In the genomic region with DNA sequence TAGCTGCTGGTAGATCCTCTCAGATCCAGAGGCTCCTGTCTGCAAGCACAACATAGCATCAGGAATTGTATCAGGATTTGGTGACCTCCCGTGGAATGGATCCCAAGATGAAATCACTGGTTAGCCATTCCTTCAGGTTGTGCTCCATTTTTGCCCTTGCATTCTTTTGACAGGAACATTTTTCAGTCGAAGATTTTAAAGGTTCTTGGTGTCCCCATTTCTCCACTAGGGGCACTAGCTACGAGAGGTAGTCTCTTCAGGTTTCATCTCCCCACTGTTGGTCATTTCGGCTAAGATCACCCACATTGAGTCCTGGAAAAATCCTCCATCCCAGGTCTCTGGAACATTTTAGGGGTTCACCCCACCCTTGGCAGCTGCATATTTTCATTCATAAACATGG, we compare ENCODE assay signal across 16 mouse cellular contexts. TPM values are rescaled to one million over a fixed set of nuclear protein-coding genes. Genes with fewer than 3 reads are reported as not detected.
DNase-seq lines count a peak whose midpoint lies in the region; ATAC-seq and TF ChIP-seq lines count a peak whose summit lies in the region.
"Had no signal": no experiment of that assay in that cellular context is flagged by ENCODE, and none has a peak within 500 bp of the region (broad histone marks: within the 10 kb centered on the region; RNA-seq: fewer than 3 reads in every experiment).

No protein-coding gene starts in this region.

- no peaks in the 10 kb centered on the region for H3K27me3 ChIP-seq in kidney, postnatal 0 days (ENCODE audit: insufficient read depth, low read length)
- H3K27me3 ChIP-seq: heart, embryonic 13.5 days; liver, embryonic 13.5 days had no signal

- H3K9me3 ChIP-seq in kidney, postnatal 0 days (replicated peaks; ENCODE audit: low read length), result no peaks in the 10 kb centered on the region
- H3K9me3 ChIP-seq: heart, embryonic 13.5 days; liver, embryonic 13.5 days had no signal

- ATAC-seq in kidney, postnatal 0 days (replicated peaks; ENCODE audit: low FRiP score, low read depth), result no peak

- no peak overlapping the region for H3K4me2 ChIP-seq in kidney, postnatal 0 days (ENCODE audit: low read length)
- H3K4me2 ChIP-seq: heart, embryonic 13.5 days; liver, embryonic 13.5 days; midbrain, embryonic 11.5 days had no signal

- peak; percentile 6 for DNase-seq in adrenal gland, postnatal 14 days
- no peak for DNase-seq in adrenal gland, postnatal 25 days
- DNase-seq in kidney, postnatal 0 days (ENCODE audit: low spot score), result peak; percentile 8
- DNase-seq in kidney, adult 11 months, result no peak
- DNase-seq in CD4-positive helper T cell, adult 2 months (ENCODE audit: low read depth, low spot score), result peak; percentile 16
- DNase-seq in embryo, embryonic 11 days, result peak; percentile 7
- DNase-seq in adipocyte (ENCODE audit: low spot score), result no peak
- no peak for DNase-seq in layer of hippocampus, adult 18-20 months (ENCODE audit: low spot score in 2 of 2)
- DNase-seq: cerebellum, adult 2 months; liver, embryonic 13.5 days; spleen, adult 18-20 months; thymus, postnatal 14 days had no signal

- TF ChIP-seq CTCF in kidney, postnatal 0 days (IDR thresholded peaks at IDR 0.05; ENCODE audit: low read depth), result peak; percentile 42

- H3K9ac ChIP-seq in kidney, postnatal 0 days (ENCODE audit: low read depth, low read length), result no peak overlapping the region
- H3K9ac ChIP-seq: heart, embryonic 13.5 days; liver, embryonic 13.5 days had no signal

- H3K4me3 ChIP-seq in kidney, postnatal 0 days (replicated peaks; ENCODE audit: low read depth, low read length), result no peak overlapping the region
- H3K4me3 ChIP-seq: erythroblast, embryonic 14.5 days; heart, embryonic 13.5 days; liver, embryonic 13.5 days had no signal

- H3K36me3 ChIP-seq in kidney, postnatal 0 days (ENCODE audit: insufficient read depth, low read length), result peaks cover 24% of the 10 kb centered on the region; the same call in 1 of the 2 replicates

- no peak overlapping the region for H3K27ac ChIP-seq in kidney, postnatal 0 days
- H3K27ac ChIP-seq: heart, embryonic 13.5 days; liver, embryonic 13.5 days had no signal

- 92% methylated on average over 4 of the region's 4 CpGs for WGBS in kidney, postnatal 0 days

- H3K4me1 ChIP-seq in kidney, postnatal 0 days (replicated peaks; ENCODE audit: insufficient read depth, low read length), result no peaks in the 10 kb centered on the region
- H3K4me1 ChIP-seq: heart, embryonic 13.5 days; liver, embryonic 13.5 days had no signal

RNA-seq across cellular contexts. Expression of a gene that starts 33.3 kb away (rescaled TPM):
- total RNA-seq in adrenal gland, postnatal 14 days (2021), result 49.8 and 53.3 TPM in 2 replicates
- 50.7 and 57.8 TPM in 2 replicates for total RNA-seq in adrenal gland, postnatal 25 days (2021)
- polyA plus RNA-seq in kidney, postnatal 0 days (2015; fragmentation: Nextera tagmentation; extraction: Ambion mirVana), result 38.0 and 39.4 TPM in 2 replicates
- 10 to 100 TPM; 44.9 to 46.4 TPM for total RNA-seq in layer of hippocampus, adult 18-20 months (2021)

RNA-seq across cellular contexts. Expression of a gene that starts 53.1 kb away (rescaled TPM):
- not detected in 2 replicates for total RNA-seq in adrenal gland, postnatal 14 days (2021)
- total RNA-seq in adrenal gland, postnatal 25 days (2021), result not detected in 2 replicates
- 0.18 and 0.25 TPM in 2 replicates for polyA plus RNA-seq in kidney, postnatal 0 days (2015; fragmentation: Nextera tagmentation; extraction: Ambion mirVana)
- not detected for total RNA-seq in layer of hippocampus, adult 18-20 months (2021)
- total RNA-seq: adrenal gland, adult 18-20 months had no signal
- polyA plus RNA-seq: cerebellum, adult 2 months; erythroblast, embryonic 14.5 days had no signal

Comparison
In these comparisons a context has a peak if more than half of its experiments do, and no peak if none do; other contexts are left out.
1. DNase-seq: peak in adrenal gland, postnatal 14 days (single experiment), kidney, postnatal 0 days (single experiment), CD4-positive helper T cell, adult 2 months (single experiment) and embryo, embryonic 11 days (single experiment); none in adrenal gland, postnatal 25 days (single experiment), kidney, adult 11 months (single experiment), adipocyte (single experiment) and layer of hippocampus, adult 18-20 months (0 of 2).